Mouse (Mus musculus) lung, postnatal 0 days (tissue): ENCODE data around the gene Zfp747.

ENCODE experiments used
- CTCF ChIP-seq: IDR thresholded peaks from 2 replicates; pipeline ENCODE4 v1.5.1; 2016; ENCODE audit warnings: antibody characterized with exemption, mild to moderate bottlenecking
- EP300 ChIP-seq: IDR thresholded peaks from 2 replicates; pipeline ENCODE4 v1.6.1; 2016; ENCODE audit warnings: antibody characterized with exemption, mild to moderate bottlenecking, control low read depth

- TF ChIP-seq CTCF (peak; percentile 51), EP300 (no peak)
Observed at GRCm38 (mm10) chr7:127342332-127342731, 33.5 kb downstream of the Zfp747 start.
